Mouse (Mus musculus): Measurements from ENCODE around the gene Lrr1.

Lrr1 gene

DNA sequence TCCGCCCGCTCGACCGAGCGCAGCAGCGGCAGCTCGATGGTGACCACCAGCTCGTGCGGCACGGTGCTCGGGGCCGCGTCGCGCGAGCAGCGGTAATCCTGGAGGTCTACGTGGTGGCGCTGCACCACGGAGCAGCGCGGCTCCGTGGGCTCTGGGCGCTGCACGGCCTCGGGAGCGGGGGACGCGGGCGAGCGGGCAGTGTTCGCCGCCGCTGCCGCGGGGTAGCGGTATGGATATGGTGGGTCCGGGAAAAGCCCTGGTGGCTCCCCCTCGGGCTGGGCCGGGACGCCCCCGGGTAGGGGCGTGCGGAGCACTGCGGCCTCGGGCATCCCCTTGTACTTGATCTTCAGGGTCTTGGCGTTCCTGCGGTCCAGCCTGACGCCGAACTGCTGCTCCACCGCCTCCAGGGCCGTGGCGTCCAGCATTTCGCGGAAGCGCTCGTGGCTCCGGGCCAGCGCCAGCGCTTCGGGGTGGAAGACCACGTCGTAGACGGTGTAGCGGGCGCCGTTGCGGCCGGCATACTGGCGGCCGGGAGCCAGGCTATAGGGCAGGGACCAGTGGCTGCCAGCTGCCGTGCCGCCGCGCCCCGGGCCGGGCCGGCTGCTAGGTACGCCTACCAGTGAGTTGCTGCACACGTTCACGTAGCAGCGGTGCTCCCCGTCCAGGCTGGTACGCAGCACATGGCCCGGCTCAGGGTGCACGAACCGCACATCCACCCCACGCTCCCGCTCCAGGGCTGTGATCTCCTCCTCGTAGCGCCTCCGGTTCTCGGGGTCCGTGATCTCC, 29.0 kb downstream of the Lrr1 start:
- DNase-seq (ENCODE audit: inconsistent age in 2 of 2, low spot score in 1 of 2): peak; percentile 68 to 85

DNA sequence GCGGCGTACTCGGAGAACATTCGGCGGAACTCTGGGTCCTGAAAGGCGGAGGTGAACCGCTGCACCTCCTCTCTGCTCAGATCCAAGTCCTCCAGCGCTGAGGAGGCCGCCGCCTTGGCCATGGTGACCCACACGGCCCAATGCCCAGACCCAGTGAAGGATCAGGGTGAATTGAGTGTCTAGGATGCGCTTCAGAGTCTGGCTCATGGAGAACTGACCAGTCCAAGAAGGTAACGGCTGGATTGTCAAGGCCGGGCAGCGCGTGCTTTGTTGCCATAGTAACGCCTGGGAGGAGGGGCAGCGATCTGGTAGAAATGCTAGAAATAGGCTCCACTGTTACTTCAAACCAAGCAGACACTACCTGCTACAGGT, 29.5 kb downstream of the Lrr1 start, which contains the start of gene Dnaaf2:
Dnaaf2 (minus strand) TSS at position 266 of the 372 bp plus-strand sequence.
- peak; percentile 86 to 94 for DNase-seq (ENCODE audit: inconsistent age in 2 of 2, low spot score in 1 of 2)

GRCm38 (mm10) chr12:69198985-69199384, 30.4 kb downstream of the Lrr1 start:
- no peak for DNase-seq (ENCODE audit: inconsistent age in 2 of 2, low spot score in 1 of 2)

- no peak for DNase-seq (ENCODE audit: inconsistent age in 2 of 2, low spot score in 1 of 2)
Observed at GRCm38 (mm10) chr12:69204052-69204833, 35.6 kb downstream of the Lrr1 start, which contains the start of gene Gm49384. TSS of gene Gm49384 (minus strand) at chr12:69204267.

DNA sequence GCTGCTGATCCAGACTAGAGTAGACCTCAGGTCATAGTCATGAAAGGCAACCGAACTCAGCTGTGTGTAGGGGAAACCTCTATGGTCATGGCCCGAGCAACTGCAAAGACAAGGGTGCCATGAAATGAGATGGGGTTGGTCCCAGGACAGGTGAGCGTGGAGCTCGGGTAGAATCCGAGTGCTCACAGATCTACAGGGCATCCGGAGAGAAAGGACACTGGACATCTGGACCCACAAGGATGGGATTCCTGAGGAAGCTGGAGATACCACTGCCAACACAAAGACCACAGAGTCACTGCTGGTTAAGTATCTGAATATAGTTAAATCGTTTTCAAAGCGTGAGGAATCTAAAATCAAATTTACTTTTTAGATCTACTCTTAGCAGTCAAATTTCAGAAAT, 38.8 kb downstream of the Lrr1 start:
- no peak for DNase-seq (ENCODE audit: inconsistent age in 2 of 2, low spot score in 1 of 2)

DNA sequence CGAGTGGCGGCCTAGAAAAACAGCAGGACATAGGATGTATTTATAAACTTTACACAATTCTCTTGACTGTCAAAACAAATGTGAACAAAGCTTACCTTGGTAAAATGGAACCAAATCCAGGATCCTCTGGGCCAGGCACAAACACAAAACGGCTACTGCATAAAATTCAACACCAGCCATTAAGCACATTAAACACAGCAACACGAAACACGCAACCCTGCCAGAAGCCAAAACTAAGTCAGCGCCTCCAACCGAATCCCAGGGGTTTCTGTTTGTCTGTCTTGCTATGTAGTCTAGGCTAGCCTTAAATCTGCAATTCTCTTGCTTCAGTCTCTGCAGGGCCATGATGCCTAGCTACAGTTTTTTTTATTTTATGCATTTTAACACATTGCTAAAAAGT, 39.3 kb downstream of the Lrr1 start:
- DNase-seq (ENCODE audit: inconsistent age in 2 of 2, low spot score in 1 of 2): no peak

DNA sequence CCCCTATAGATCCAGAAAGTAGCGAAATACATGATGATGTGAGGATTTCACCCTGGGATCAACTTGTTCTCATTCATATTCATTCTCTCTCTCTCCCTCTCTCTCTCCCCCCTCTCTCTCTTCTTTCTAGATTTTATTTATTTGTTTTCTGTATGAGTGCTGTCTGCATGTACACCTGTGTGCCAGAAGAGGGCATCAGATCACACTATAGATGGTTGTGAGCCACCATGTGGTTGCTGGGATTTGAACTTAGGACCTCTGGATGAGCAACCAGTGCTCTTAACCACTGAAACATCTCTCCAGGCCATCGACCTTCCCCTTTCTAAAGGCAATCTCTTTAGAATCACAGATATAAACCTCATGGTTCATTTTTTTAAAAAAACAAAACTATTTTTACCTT, 39.9 kb downstream of the Lrr1 start:
- no peak for DNase-seq (ENCODE audit: inconsistent age in 2 of 2, low spot score in 1 of 2)

- peak in 1 of 2 experiments; percentile 32 for DNase-seq (ENCODE audit: inconsistent age in 2 of 2, low spot score in 1 of 2)
Observed at GRCm38 (mm10) chr12:69210056-69210979, 41.7 kb downstream of the Lrr1 start.

- DNase-seq (ENCODE audit: inconsistent age in 2 of 2, low spot score in 1 of 2): no peak
Observed at GRCm38 (mm10) chr12:69211057-69211456, 42.4 kb downstream of the Lrr1 start.

DNA sequence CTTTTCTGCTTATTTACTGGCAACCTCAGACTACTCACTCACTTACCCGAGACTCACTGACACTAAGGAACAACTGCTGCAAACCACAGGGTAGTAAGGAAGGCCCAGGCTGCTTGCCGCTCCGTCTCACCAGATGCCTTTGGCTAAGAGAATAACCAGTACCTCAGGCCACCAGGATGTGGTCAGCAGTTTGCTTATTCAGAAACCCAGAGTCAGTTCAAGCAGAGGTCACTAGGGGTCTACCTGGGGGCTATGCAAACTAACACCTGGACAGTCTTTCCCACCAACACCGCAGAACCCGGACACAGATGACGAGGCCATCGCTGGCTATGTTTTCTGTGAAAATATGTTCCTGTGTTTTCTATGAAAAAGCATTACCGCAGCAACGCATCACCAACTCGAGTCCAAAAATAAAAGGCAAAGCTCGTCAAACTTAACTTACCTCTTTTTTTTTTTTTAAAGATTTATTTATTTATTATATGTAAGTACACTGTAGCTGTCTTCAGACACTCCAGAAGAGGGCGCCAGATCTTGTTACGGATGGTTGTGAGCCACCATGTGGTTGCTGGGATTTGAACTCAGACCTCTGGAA, 44.7 kb downstream of the Lrr1 start:
- no peak for DNase-seq (ENCODE audit: inconsistent age in 2 of 2, low spot score in 1 of 2)

DNA sequence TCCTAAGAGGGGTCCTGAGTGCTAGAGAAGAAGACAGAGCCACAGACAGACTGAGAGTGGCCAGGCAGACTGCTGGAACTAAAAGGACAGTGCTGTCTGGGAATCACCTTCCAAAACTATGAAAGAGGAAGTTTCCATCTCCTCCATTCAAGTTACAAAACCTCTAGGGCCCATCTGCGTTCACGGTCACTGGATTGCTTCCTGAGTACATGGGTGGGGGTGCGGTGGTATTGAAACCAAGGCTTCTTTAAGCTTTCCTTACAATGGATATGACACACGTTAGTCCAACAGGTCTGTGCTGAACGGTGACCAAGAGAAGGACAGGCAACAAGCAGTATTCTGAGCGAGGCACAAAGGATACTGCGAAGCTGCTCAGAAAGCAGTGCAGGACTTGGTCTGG, 45.8 kb downstream of the Lrr1 start:
- no peak for DNase-seq (ENCODE audit: inconsistent age in 2 of 2, low spot score in 1 of 2)

DNA sequence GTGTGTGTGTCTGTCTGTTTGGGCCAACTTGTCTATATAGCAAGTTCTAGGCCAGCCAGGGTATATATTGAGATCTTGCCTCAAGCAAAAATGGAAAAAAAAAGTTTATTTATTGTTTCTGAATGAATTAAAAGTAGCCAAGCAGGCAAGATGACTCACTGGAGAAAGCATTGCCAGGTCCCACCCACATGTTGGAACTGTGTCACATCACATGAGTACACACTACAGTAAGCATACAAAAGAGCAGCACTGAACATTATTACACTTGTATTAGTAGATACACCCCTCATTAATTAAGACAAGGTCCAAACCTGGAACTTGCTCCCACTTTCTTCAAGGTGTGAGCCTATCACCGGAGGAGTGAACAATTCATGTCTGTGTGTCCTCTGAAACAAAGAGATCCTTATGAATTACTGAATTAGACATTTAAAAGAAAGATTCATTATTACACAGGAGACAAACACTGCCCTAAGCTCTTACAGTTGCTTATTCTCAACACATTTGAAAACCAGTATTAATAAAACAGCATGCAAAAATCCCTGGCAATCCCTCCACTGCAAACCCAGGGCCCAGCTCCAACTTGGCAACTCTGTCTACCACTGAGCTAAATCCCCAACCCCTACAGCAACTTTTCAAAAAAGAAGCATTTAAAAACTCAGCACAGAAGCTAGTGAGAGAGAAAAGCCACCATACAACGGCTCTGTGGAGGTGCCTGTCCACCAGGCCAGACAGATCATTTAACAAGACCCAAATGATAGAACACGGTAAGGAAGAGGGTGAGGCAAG, 46.6 kb downstream of the Lrr1 start:
- peak; percentile 60 to 85 for DNase-seq (ENCODE audit: inconsistent age in 2 of 2, low spot score in 1 of 2)

DNA sequence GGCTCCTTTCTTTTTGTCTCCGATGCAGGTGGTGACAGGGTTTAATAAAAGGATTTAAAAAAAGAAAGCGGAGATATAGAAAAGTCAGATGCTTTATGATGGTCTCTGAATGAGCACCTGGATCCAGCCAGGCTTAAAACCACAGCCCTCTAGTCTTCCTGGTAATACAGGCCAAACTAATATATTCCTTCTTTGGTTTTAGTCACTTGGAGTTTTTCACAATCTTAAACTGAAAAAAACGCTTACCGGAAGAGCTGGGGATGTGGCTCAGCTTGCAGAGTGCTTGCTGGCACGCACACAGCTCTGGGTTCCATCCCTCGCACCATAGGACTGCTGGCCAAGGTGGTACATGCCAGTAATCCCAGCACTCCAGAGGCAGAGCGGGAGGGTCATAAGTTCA, 48.0 kb downstream of the Lrr1 start:
- DNase-seq (ENCODE audit: inconsistent age in 2 of 2, low spot score in 1 of 2): no peak

DNA sequence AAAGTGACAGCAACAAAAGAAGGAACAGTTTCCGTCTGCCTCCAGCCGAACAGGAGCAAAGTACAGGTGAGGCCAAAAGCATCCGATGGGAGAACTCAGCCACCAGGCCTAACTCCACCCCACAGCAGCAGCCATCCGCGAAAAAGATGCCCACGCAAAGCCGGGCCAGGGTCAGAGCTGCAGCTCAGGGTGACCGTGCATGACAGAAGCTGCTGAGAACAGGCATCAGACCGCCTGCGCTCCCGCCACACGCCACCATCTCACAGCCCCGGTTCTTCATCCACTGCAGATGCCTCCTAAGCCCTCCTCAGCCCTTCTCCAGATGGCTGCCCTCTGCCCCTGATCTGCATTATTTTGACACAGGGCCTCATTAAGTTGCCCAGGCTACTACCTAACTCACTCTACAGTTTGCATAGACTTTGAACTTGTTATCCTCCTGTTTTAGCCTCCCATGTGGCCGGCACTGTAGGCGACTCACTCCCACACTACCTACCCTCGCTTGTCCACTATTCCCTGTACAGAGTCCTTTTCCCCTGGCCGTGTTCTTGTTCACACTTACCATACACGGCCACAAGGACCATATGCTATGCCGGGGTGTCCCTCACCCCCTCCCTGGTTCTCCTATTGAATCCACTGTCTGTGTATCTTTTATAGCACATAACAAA, 52.1 kb downstream of the Lrr1 start:
- no peak for DNase-seq (ENCODE audit: inconsistent age in 2 of 2, low spot score in 1 of 2)

GRCm38 (mm10) chr12:69227776-69228466, 59.3 kb downstream of the Lrr1 start, which contains the start of gene Pole2:
TSS of gene Pole2 (minus strand) at chr12:69228195.
- DNase-seq (ENCODE audit: inconsistent age in 2 of 2, low spot score in 1 of 2): peak; percentile 89 to 97

All from adrenal gland, adult (tissue).